Mouse (Mus musculus) hindbrain, embryonic 10.5 days (tissue): Measurements from ENCODE around the gene Rcbtb2. TPM values are rescaled to one million over a fixed set of nuclear protein-coding genes. Genes with fewer than 3 reads are reported as not detected.

Experiments used
- DNase-seq: peaks from one replicate; pipeline ENCODE4 v3.0.0-alpha.2; 2017; ENCODE audit warnings: low spot score
- H3K27ac ChIP-seq: fragments of 300-500 bp; sonication (generic); 2 replicates; pipeline ENCODE4 v1.5.1; 2016; ENCODE audit warnings: mild to moderate bottlenecking, moderate library complexity
- H3K27me3 ChIP-seq: fragments of 300-500 bp; sonication (generic); 2 replicates; pipeline ENCODE4 v1.6.1; 2016; ENCODE audit warnings: mild to moderate bottlenecking; ENCODE audit not compliant: poor library complexity, insufficient read depth, severe bottlenecking
- H3K36me3 ChIP-seq: fragments of 300-500 bp; sonication (generic); 2 replicates; pipeline ENCODE4 v1.6.1; 2016; ENCODE audit warnings: mild to moderate bottlenecking, moderate library complexity
- H3K4me1 ChIP-seq: fragments of 300-500 bp; sonication (generic); replicated peaks from 2 replicates; pipeline ENCODE4 v1.6.1; 2016; ENCODE audit warnings: mild to moderate bottlenecking
- H3K4me3 ChIP-seq: fragments of 300-500 bp; sonication (generic); 2 replicates; pipeline ENCODE4 v1.5.1; 2016; ENCODE audit warnings: mild to moderate bottlenecking, moderate library complexity
- H3K9me3 ChIP-seq: fragments of 300-500 bp; sonication (generic); 2 replicates; pipeline ENCODE4 v1.6.1; 2016; ENCODE audit warnings: mild to moderate bottlenecking, moderate library complexity
- WGBS: fragments of 180-500 bp; shearing (Covaris S2); methylation state at CpG from one replicate; pipeline ENCODE4 v1.1.7; 2016; 5-methylcytosine and 5-hydroxymethylcytosine counted together
- polyA plus RNA-seq: library from polyadenylated mRNA; unstranded; fragments of >200 nt; fragmentation: Nextera tagmentation; extraction: Ambion mirVana; gene quantifications from 2 replicates; pipeline ENCODE4 v1.2.1, GENCODE M21; 2016

Rcbtb2 gene
- polyA plus RNA-seq, 1 experiment from 2014 or later = 145 TPM

DNA sequence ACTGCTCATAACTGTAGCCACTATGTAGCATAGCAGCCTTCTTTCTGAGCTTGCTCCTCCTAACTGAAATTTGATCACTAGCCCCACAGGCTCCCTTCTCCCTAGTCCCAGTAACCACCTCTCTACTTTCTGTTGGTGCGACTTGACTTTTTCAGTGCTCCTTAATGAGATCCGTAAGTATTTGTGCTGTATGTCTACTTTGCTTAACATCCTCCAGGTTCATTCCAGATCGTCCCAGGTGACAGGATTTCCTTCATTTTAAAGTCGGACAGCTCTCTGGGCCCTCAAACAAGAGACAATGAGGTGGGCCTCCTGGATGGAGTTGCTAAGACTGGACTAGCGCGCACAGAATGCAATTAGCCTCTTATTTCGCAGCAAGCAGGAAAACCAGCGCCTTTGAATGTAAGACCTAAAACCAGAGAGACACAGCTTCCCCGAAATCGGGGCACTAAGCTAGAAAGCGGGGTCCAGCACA, 19.6 kb downstream of the Rcbtb2 start:
- WGBS = under 1% methylated on average over 11 of the region's 11 CpGs
- peak overlapping the region; percentile 61 for H3K4me3 ChIP-seq
- H3K27me3 ChIP-seq = no peaks in the 10 kb centered on the region
- peaks cover 42% of the 10 kb centered on the region for H3K4me1 ChIP-seq
- H3K27ac ChIP-seq = peak overlapping the region; percentile 95
- DNase-seq = no peak
- peaks cover 24% of the 10 kb centered on the region for H3K36me3 ChIP-seq
- H3K9me3 ChIP-seq = no peaks in the 10 kb centered on the region

DNA sequence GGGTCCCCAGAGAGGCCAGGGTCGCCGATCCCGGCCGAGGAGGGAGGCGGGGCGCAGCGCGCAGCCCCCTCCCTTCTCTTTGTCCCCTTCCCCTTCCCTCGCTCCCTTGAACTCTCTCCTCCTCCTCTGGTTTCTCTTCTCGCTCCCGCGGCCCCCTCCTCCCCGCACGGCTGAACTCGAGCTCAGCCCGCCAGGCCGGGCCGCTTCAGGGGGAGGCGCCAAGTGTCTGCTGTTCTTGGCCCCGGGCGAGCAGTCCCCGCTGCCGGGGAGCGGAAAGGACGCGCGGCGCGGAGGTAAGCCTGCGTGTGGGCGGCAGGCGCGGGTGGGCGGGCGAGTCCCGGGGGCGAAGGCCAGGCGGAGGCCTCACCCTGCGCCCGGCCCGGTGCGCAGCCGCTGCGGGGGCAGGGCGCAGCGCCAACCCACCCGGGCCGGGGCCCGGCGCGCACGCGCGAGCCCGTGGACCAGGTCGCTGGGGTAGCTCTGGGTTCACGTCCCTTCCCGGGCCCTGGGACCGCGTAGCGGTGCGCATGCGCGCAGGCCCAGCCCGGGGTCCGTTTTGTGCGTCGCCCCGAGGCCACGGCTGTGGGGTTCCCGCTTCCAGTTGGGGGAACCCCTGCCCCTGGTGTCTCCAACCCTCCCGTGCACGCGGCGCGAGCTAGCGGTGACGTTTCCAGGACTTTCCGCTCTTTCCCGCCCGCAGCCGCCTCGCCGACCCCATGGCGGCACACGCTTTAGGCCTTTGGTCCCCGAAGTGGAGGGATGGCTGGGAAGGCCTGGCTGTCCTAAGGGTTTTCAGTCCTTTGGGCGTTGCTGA, 20.3 kb downstream of the Rcbtb2 start:
- Histone ChIP-seq H3K27me3 (no peaks in the 10 kb centered on the region), H3K9me3 (no peaks in the 10 kb centered on the region), H3K36me3 (peaks cover 24% of the 10 kb centered on the region), H3K27ac (peak overlapping the region; percentile 95), H3K4me3 (peak overlapping the region; percentile 61), H3K4me1 (peaks cover 38% of the 10 kb centered on the region)
- peak; percentile 87 for DNase-seq
- under 1% methylated on average over 88 of the region's 88 CpGs for WGBS

DNA sequence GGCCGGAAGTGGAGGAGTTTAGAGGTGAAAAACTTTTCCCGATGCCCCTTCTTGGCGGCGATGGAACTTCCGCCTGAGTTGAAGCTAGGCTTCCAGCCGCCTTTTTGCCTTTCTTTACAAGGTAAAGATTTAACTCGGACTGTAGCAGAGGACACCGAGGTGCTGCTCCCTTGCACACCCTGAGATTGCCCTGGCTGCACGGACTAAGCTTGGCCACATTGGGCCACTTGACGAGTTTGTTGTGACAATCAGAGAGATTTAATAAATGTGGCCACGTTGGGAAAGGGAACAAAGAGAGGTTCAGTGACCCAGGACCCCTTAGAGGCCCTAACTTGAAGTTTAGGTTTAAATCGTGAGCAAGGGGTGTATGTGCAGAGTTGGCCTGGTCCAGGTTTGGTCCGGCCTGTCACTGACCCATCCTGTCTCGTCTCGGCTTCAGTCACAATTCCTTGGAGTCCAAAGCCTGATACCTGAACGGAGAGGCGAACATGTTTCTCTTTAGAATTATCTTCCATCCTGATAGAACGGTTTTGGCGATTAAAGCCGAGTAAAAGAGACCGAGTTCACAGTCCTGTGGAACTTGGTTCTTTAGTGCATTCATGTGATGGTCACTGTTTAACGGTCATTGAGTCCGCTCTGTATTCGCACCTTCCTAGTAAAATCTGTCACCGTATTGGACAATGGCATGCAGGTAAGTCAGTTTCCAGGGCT, 21.0 kb downstream of the Rcbtb2 start:
- DNase-seq = no peak
- peak overlapping the region; percentile 95 for H3K27ac ChIP-seq

DNA sequence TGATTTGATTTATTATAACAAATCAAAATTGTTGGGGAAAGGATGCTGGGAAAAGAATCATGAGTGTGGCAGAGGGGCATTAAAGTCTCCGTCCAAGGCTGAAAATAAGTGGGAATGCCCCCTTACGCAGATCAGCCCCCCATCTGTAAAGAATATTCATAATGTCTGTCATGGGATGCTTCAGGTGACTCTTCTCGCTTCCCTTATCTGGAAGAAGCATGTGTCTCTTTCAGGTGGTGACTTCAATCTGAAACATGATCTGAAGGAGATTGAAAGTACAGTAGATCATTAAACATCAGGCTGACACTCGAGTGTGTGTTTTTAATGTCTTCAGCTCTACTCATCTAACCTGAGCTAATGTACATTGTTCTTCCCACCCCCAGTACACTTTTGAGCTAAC, 22.7 kb downstream of the Rcbtb2 start:
- H3K27ac ChIP-seq = no peak overlapping the region
- H3K36me3 ChIP-seq = peaks cover 36% of the 10 kb centered on the region
- peaks cover 38% of the 10 kb centered on the region for H3K4me1 ChIP-seq
- H3K4me3 ChIP-seq = no peak overlapping the region
- WGBS = 93% methylated on average over 4 of the region's 4 CpGs
- no peaks in the 10 kb centered on the region for H3K27me3 ChIP-seq
- DNase-seq = no peak
- H3K9me3 ChIP-seq = no peaks in the 10 kb centered on the region

More for the DNA sequence above, 21.0 kb downstream of the Rcbtb2 start:
- 41% methylated on average over 25 of the region's 25 CpGs for WGBS
- Histone ChIP-seq H3K27me3 (no peaks in the 10 kb centered on the region), H3K9me3 (no peaks in the 10 kb centered on the region), H3K4me1 (peaks cover 38% of the 10 kb centered on the region), H3K36me3 (peaks cover 31% of the 10 kb centered on the region), H3K4me3 (peak overlapping the region; percentile 61)

DNA sequence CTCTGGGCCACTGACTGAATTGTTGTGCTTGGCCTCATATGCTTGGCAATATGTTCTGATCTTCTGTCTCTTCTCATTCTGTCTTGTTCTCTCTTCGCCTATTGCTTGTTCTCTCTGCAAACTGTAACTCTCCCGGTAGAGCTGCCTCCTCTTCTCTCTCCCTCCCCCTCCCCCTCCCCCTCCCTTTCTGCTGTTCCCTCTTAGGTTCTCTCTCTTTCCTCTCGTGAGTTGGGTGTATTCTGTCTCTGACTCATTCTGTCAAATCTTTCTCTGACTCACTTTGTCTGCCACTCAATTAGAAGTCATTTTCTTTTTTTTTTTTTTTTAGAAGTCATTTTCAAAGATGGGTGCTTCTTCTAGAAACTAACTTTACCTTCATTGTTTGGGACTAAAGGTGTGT, 23.9 kb downstream of the Rcbtb2 start:
- Histone ChIP-seq H3K4me3 (no peak overlapping the region), H3K36me3 (peaks cover 41% of the 10 kb centered on the region), H3K9me3 (no peaks in the 10 kb centered on the region), H3K4me1 (peaks cover 34% of the 10 kb centered on the region), H3K27me3 (no peaks in the 10 kb centered on the region), H3K27ac (no peak overlapping the region)
- no peak for DNase-seq
- 68% methylated on average over 3 of the region's 3 CpGs for WGBS

DNA sequence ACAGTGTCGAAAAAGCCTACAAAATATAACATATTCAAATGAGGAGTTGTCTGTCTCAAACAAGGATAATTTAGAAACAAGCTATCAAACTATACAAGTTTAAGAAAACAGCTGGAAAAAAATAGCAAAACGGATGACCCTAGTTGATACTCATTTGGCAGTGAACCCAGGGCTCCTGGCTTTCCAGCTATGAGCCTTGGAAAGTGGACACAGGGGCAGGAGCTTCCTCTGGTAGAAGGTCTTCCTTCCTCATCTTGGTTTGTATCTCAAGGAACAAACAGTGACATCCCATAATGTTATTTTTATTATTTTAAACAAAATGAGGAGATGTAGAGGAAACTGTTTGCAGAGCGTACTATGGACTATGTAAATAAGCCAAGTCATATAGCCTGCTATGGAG, 25.3 kb downstream of the Rcbtb2 start:
- H3K36me3 ChIP-seq = peaks cover 53% of the 10 kb centered on the region
- no peak overlapping the region for H3K27ac ChIP-seq
- H3K4me3 ChIP-seq = no peak overlapping the region
- H3K9me3 ChIP-seq = no peaks in the 10 kb centered on the region
- 94% methylated on average over 3 of the region's 3 CpGs for WGBS
- peaks cover 21% of the 10 kb centered on the region for H3K4me1 ChIP-seq
- no peaks in the 10 kb centered on the region for H3K27me3 ChIP-seq
- no peak for DNase-seq

DNA sequence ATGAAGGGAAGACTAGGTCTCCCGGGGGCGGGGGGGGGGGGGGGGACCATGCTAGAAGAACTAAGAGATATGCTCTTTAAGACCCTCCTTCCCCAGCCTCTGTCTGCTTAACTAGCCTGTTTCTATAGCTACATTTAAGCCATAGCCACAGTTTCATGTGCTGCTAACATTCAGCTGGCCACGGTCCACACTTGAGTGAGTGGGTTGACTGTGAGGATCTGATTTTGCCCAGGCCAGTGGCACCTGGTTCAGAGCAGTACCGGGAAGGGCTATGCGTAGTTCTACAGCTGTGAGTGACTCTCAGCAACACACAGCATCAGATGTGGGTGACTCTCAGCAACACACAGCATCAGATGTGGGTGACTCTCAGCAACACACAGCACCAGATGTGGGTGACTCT, 38.5 kb downstream of the Rcbtb2 start:
- Histone ChIP-seq H3K4me3 (no peak overlapping the region), H3K9me3 (no peaks in the 10 kb centered on the region), H3K4me1 (no peaks in the 10 kb centered on the region), H3K36me3 (peaks cover 100% of the 10 kb centered on the region), H3K27ac (no peak overlapping the region), H3K27me3 (no peaks in the 10 kb centered on the region)
- WGBS = 88% methylated on average over 5 of the region's 5 CpGs
- DNase-seq = no peak

DNA sequence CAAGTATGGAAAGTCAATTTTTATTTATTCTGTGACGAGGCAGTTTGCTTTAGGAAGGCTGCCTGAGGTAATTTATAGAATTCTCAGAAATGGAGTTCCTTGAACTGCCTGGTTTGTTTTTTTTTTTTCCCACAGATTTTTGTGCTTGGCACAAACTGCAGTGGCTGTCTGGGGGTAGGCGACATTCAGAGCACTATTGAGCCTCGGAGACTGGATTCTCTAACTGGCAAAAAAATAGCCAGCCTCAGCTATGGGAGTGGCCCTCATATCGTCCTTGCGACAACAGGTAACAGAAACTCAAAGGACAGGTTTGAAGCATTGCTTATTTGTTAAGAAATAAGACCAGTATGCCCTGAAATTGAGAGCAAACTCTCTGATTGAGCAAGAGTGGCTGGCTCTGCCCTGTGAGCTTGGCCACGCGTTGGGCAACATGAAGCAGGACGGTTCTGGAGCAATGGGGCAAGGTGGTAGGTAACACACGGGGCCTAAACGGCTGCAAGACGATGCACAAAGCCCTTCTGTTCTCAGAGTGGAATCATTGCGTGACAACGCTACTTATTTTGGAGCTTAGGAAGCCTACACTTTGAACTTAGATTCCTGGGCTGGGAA, 39.5 kb downstream of the Rcbtb2 start:
- no peaks in the 10 kb centered on the region for H3K4me1 ChIP-seq
- H3K27ac ChIP-seq = no peak overlapping the region
- H3K36me3 ChIP-seq = peaks cover 100% of the 10 kb centered on the region
- no peaks in the 10 kb centered on the region for H3K27me3 ChIP-seq
- 94% methylated on average over 13 of the region's 13 CpGs for WGBS
- no peaks in the 10 kb centered on the region for H3K9me3 ChIP-seq
- no peak for DNase-seq
- no peak overlapping the region for H3K4me3 ChIP-seq

DNA sequence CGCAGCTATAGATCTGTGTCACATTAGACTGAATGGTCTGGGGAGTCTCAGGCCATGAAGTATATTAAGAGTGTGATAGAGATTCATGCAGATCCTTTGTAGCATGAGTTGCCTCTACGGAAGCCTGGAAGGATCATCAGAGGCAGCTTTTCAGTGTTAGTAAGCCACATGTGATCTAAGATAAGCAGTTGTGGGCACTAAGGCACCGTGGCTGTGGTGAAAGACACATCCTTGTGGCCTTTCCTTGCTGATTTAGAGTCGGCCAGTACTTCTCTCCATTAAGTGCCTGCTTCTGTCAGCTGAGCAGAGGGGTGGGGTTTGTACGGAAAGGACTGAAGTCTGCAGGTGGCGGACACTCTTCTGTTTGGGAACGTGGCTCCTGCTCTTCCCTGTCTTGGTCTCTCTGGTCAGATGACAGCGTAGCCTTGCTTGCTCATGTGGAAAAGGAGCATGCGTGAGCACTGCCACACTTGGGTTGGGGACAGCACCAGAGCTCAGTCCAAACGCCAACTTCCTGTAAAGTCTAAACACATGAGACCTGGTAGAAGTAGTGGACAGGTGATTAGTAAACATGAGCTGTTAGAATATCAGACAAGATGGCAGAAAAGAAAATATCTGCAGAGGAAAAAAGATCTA, 40.6 kb downstream of the Rcbtb2 start:
- H3K9me3 ChIP-seq = no peaks in the 10 kb centered on the region
- H3K4me3 ChIP-seq = no peak overlapping the region
- no peak for DNase-seq
- H3K27me3 ChIP-seq = no peaks in the 10 kb centered on the region
- peaks cover 100% of the 10 kb centered on the region for H3K36me3 ChIP-seq
- H3K4me1 ChIP-seq = no peaks in the 10 kb centered on the region
- 90% methylated on average over 10 of the region's 10 CpGs for WGBS
- H3K27ac ChIP-seq = no peak overlapping the region

DNA sequence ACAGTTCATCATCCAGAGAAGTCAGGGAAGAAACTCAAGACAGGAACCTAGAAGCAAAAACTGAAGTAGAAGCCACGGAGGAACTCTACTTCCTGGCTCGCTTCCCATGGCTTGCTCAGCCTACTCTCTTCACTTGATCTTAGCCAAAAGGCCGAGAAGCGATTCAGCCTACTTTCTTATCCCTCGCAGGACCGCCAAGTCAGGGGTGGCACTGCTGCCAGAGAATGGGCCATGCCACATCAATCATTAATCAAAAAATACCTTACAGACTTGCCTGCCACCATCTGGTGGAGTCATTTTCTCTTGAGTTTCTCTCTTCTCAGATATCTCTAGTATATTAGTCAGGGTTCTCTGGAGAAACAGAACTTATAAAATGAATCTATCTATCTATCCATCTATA, 42.3 kb downstream of the Rcbtb2 start:
- H3K36me3 ChIP-seq = peaks cover 99% of the 10 kb centered on the region
- H3K27ac ChIP-seq = no peak overlapping the region
- DNase-seq = no peak
- no peak overlapping the region for H3K4me3 ChIP-seq
- no peaks in the 10 kb centered on the region for H3K27me3 ChIP-seq
- WGBS = 94% methylated on average over 6 of the region's 6 CpGs
- H3K9me3 ChIP-seq = no peaks in the 10 kb centered on the region
- H3K4me1 ChIP-seq = no peaks in the 10 kb centered on the region

DNA sequence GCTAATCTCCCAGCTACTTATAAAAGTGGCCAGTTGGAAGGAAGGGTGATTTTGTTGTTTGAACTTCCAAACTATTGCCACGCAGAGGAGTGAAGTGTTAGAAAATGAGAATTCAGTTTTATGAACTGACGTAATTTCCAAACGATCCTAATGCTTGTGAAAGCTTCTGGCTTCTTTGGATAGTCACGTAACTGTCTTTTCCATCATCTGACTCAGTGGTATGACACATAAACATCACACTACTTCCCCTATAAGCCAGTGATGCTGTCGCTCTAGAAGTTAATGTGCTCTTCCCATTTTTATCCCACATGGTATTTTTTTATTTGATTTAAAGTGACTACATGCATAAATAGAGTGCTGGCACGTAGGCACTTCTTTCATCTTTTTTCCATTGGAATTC, 45.8 kb downstream of the Rcbtb2 start:
- Histone ChIP-seq H3K27ac (no peak overlapping the region), H3K4me3 (no peak overlapping the region), H3K9me3 (no peaks in the 10 kb centered on the region), H3K27me3 (no peaks in the 10 kb centered on the region), H3K36me3 (peaks cover 99% of the 10 kb centered on the region), H3K4me1 (no peaks in the 10 kb centered on the region)
- DNase-seq = no peak
- 93% methylated on average over 6 of the region's 6 CpGs for WGBS

DNA sequence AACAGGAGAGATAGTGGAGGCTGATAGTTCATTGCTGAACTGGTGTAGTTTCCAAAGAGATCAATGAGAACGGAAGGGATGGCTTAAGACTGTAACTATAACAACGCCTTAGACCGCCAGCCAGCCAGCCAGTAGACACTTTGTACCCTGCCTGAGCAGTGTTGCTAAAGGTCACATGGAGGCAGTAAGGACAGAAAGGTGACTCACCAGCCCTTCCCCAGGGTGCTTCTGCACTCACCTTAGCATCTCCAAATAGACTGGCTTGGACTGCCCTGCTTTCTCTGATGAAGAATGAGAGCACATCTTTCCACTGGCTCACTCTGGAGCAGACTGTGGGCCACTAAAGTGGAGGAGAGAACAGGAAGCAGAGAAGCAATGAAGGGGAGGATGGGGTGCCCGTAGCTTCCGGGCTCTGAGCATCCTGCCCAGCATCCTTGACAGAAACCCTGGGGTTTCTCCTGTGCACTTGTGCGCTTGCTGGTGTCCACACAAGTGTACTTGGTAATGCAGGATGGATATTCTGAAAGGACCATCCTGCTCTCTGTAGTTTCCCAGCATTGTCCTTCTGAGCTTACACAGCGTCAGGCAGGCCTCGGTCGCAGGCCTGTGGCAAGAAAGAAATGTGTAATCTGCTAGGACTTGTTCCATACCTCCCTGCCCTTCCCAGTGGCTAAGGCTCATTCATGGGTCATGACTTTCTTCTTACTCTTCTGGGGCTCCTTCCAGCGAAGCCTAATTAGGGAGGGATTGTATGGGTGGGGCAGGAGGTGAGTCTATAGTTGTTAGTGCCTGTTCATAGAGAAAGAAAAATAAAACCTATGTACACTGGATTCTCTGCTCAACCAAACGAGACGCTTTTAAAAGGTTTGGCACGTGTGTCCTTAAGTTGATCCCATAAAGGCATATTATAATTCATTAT, 47.3 kb downstream of the Rcbtb2 start:
- H3K36me3 ChIP-seq = peaks cover 99% of the 10 kb centered on the region
- DNase-seq = no peak
- H3K4me1 ChIP-seq = no peaks in the 10 kb centered on the region
- WGBS = 91% methylated on average over 13 of the region's 13 CpGs
- no peaks in the 10 kb centered on the region for H3K27me3 ChIP-seq
- H3K27ac ChIP-seq = no peak overlapping the region
- H3K4me3 ChIP-seq = no peak overlapping the region
- H3K9me3 ChIP-seq = no peaks in the 10 kb centered on the region
